Mouse (Mus musculus): ENCODE data around the gene Sirpb1b.
"Not testable (repeated sequence)": the region's sequence is repeated elsewhere in the genome, so short reads cannot be mapped to it uniquely, and the experiment has no call there.

DNA sequence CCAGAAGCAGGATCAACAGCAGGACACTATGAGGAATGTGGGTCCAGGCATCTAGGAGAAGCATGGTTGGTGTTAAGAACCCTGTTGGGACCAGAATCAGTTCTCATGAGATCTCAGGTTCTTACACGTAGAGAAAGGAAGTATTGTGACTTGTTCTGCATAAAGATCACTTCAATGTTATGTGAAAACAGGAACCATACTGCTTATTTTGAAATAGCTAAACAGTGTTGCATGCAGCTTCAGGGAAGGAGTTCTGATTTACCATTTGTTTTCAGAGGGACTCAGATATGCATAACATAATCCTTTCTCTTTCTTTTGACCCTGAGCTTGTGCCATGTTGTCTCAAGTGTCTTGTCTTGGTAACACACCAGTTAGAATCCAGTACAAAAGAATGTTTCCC lies at the start of gene Sirpb1b:
- TF ChIP-seq POLR2A, CTCF (IDR thresholded peaks at IDR 0.05; ENCODE audit: extremely low read depth, insufficient read depth, low read length): not testable (repeated sequence)

Data from cortical plate, adult 2 months (tissue).